Mouse (Mus musculus) midbrain, postnatal 0 days (tissue): ENCODE measurements around the gene Mbd6. TPM values are rescaled to one million over a fixed set of nuclear protein-coding genes. Genes with fewer than 3 reads are reported as not detected.

ENCODE experiments used
- ATAC-seq: fragments of 200-750 bp; cut with Nextera tagmentation; 2 replicates; pipeline ENCODE4 v1.8.0; 2017; ENCODE audit warnings: moderate number of reproducible peaks, mild to moderate bottlenecking, moderate TSS enrichment, moderate library complexity; ENCODE audit not compliant: low FRiP score
- DNase-seq: peaks from one replicate; pipeline ENCODE4 v3.0.0-alpha.2; 2015; ENCODE audit warnings: low spot score
- H3K27ac ChIP-seq: fragments of 300-500 bp; sonication (generic); 2 replicates; pipeline ENCODE4 v1.5.1; 2014; ENCODE audit warnings: low read depth, mild to moderate bottlenecking, low read length, mixed read lengths
- H3K27me3 ChIP-seq: fragments of 300-500 bp; sonication (generic); 2 replicates; pipeline ENCODE4 v1.6.1; 2014; ENCODE audit warnings: low read length, control low read depth, mixed read lengths; ENCODE audit not compliant: insufficient read depth
- H3K36me3 ChIP-seq: fragments of 300-500 bp; sonication (generic); 2 replicates; pipeline ENCODE4 v1.6.1; 2014; ENCODE audit warnings: low read length, control low read depth, mixed read lengths; ENCODE audit not compliant: insufficient read depth
- H3K4me1 ChIP-seq: fragments of 300-500 bp; sonication (generic); 2 replicates; pipeline ENCODE4 v1.6.1; 2014; ENCODE audit warnings: mild to moderate bottlenecking, control low read depth, antibody characterized with exemption, low read length, mixed read lengths; ENCODE audit not compliant: insufficient read depth
- H3K4me2 ChIP-seq: fragments of 300-500 bp; sonication (generic); 2 replicates; pipeline ENCODE4 v1.6.1; 2014; ENCODE audit warnings: low read depth, mild to moderate bottlenecking, low read length, mixed read lengths; ENCODE audit not compliant: poor library complexity, severe bottlenecking
- H3K4me3 ChIP-seq: fragments of 300-500 bp; sonication (generic); 2 replicates; pipeline ENCODE4 v1.5.1; 2014; ENCODE audit warnings: low read depth, mild to moderate bottlenecking, low read length, moderate library complexity
- H3K9ac ChIP-seq: fragments of 300-500 bp; sonication (generic); replicated peaks from 2 replicates; pipeline ENCODE4 v1.6.1; 2014; ENCODE audit warnings: mild to moderate bottlenecking, low read length, moderate library complexity, mixed read lengths; ENCODE audit not compliant: poor library complexity, severe bottlenecking
- H3K9me3 ChIP-seq: fragments of 300-500 bp; sonication (generic); 2 replicates; pipeline ENCODE4 v1.6.1; 2016; ENCODE audit warnings: low read length, control low read depth
- CTCF ChIP-seq: IDR thresholded peaks from 2 replicates; pipeline ENCODE4 v1.5.1; 2016; ENCODE audit warnings: antibody characterized with exemption, mild to moderate bottlenecking
- WGBS: fragments of 180-500 bp; shearing (Covaris S2); extraction: QIAGEN DNeasy Blood & Tissue Kit; methylation state at CpG from one replicate; pipeline ENCODE4 v1.1.7; 2014; 5-methylcytosine and 5-hydroxymethylcytosine counted together
- polyA plus RNA-seq: library from polyadenylated mRNA; unstranded; fragments of >200 nt; fragmentation: Nextera tagmentation; extraction: Ambion mirVana; gene quantifications from 2 replicates; pipeline ENCODE4 v1.2.1, GENCODE M21; 2015
- total RNA-seq: library from RNA; depleted of rRNA; stranded (reverse); fragments of >200 nt; gene quantifications from 2 replicates; pipeline ENCODE4 v1.2.3, GENCODE M21; 2014

Gene Mbd6
- total and polyA plus RNA-seq, 2 experiments from 2014 or later = 8.2 to 11.2 TPM

DNA sequence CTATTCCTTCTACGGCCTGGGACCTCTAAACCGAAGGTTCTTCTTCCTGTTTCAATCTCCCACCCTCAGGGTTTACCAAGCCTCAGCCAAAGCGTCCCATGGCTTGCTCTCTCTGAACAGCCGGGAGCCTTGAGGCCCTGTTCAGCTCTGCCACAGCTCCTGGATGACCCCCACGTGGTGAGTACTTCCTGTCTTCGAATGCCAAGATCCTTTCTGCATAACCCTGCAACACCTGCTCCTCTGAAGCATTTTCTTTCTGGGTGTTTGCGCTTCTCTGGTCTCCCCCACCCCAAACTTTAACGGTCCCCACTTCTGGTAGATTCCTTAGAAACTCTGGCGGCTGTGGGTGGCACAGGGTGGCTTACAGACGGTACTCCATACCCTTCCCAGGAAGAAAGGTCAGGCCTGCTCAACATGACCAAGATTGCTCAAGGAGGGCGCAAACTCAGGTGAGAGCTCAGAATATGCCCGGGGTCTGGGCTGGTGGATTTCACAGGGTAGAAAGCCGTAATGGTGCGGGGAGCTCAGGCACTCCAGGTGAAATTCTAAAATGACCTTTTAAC is 36.7 kb upstream of the Mbd6 start:
- DNase-seq = no peak
- Histone ChIP-seq H3K27me3 (peaks cover 61% of the 10 kb centered on the region), H3K27ac (no peak overlapping the region), H3K9me3 (no peaks in the 10 kb centered on the region), H3K4me2 (peak overlapping the region; percentile 56), H3K9ac (no peak overlapping the region), H3K4me3 (peak overlapping the region; percentile 30; the same call in 1 of the 2 replicates), H3K4me1 (peaks cover 3% of the 10 kb centered on the region; the same call in 1 of the 2 replicates), H3K36me3 (no peaks in the 10 kb centered on the region)
- no peak for TF ChIP-seq CTCF
- no peak for ATAC-seq
- WGBS = 38% methylated on average over 14 of the region's 14 CpGs

DNA sequence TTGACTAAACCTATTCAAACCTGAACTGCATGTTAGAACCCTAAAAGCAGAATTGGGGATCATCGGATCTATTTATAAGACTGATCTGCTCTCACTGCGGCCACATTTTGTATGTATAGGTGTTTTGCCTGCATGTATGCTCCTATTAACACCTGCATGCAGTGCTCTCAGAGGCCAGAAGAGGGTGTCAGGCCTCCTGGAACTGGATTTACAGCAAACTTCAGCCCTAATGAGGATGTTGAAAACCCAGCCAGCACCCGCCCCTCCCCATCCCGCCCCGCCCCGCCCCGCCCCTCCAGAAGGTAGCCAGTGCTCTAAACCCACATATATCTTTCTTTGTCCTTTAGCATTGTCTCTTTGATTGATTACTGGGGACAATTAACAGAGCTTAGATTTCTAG is 35.7 kb upstream of the Mbd6 start:
- H3K4me2 ChIP-seq = no peak overlapping the region
- H3K9me3 ChIP-seq = no peaks in the 10 kb centered on the region
- peak; percentile 44 for DNase-seq
- peaks cover 3% of the 10 kb centered on the region; the same call in 1 of the 2 replicates for H3K4me1 ChIP-seq
- no peaks in the 10 kb centered on the region for H3K36me3 ChIP-seq
- H3K9ac ChIP-seq = no peak overlapping the region
- WGBS = 14% methylated on average over 7 of the region's 7 CpGs
- H3K27ac ChIP-seq = no peak overlapping the region
- no peak overlapping the region for H3K4me3 ChIP-seq
- ATAC-seq = no peak
- H3K27me3 ChIP-seq = peaks cover 56% of the 10 kb centered on the region
- peak; percentile 58 for TF ChIP-seq CTCF

DNA sequence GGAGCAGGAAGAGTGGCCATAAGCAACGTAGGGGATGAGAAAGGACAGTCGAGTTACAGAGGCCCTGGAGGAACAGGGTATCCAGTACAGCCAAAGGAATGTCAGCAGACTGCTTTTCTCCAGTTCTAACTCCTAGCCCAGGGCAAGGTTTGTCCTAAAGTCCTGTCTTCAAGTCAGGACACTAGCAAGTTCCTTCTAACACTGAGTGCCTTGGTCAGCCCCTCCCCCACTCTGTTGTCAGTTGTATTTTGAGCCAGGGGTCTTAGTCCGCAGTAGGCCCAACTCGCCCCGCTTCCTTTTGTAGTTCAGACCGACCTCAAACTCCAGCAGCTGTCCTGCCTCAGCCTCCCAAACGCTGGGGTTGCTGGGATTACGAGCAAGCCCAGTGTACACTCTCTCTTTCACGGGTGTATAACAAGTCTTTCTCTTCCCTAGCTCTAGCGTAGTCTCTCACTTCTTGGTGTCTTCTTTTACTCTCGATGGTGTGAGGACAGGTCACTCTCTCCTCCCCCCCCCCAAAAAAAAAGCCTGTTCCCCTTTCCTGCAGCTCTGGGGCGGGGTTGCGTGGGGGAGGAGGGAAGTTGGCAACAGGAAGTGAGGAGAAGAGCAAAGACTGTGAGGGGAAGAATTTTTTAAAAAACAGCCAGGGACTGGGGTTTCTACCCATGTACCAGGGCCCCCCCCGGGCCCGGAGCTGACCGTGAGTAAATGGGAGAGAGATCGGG is 34.5 kb upstream of the Mbd6 start:
- no peak for DNase-seq
- no peak overlapping the region for H3K4me2 ChIP-seq
- H3K4me1 ChIP-seq = peaks cover 3% of the 10 kb centered on the region; the same call in 1 of the 2 replicates
- H3K9ac ChIP-seq = no peak overlapping the region
- no peaks in the 10 kb centered on the region for H3K36me3 ChIP-seq
- no peak overlapping the region for H3K4me3 ChIP-seq
- TF ChIP-seq CTCF = no peak
- peaks cover 44% of the 10 kb centered on the region for H3K27me3 ChIP-seq
- no peak overlapping the region for H3K27ac ChIP-seq
- 81% methylated on average over 17 of the region's 17 CpGs for WGBS
- no peak for ATAC-seq
- no peaks in the 10 kb centered on the region for H3K9me3 ChIP-seq

DNA sequence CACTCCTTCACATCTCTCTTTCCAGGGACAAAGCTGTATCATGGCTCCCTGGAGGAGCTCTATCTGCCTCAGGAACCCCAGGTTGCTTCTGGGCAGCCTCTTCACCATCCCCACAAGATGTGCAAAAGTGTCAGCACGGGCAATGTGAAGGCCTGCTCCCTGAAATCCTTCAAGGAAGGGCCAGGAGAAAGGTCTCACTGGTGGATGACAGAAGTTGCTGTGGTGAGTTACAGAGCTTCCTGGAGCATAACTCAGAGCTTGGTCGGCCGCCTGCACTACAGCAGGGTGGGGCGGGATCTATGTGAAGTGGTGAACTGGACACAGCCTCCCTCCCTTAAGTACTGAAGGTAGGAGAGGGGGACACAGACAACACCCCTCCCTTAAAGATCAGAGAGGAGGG is 33.9 kb upstream of the Mbd6 start:
- no peak for TF ChIP-seq CTCF
- Histone ChIP-seq H3K9me3 (no peaks in the 10 kb centered on the region), H3K4me1 (peaks cover 3% of the 10 kb centered on the region; the same call in 1 of the 2 replicates), H3K9ac (no peak overlapping the region), H3K27ac (no peak overlapping the region), H3K4me3 (no peak overlapping the region), H3K36me3 (no peaks in the 10 kb centered on the region), H3K4me2 (no peak overlapping the region), H3K27me3 (peaks cover 40% of the 10 kb centered on the region)
- no peak for ATAC-seq
- WGBS = 82% methylated on average over 4 of the region's 4 CpGs
- DNase-seq = no peak

DNA sequence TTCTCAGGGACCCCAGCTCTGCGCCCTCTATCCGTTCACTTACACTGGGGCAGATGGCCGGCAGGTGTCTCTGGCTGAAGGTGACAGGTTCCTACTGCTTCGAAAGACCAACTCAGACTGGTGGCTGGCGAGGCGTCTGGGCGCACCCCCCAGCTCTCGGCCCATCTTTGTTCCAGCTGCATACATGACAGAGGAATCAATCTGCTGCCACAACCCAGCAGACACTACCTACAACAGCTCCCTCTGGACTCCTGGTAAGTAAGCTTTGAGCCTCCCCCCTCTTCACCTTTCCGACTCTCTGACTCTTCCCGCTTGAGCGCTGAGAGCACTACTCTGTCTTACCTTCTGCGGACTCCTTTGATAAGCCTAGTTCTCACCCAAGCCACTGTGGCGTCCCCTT is 33.4 kb upstream of the Mbd6 start:
- DNase-seq = no peak
- no peak for TF ChIP-seq CTCF
- Histone ChIP-seq H3K27ac (no peak overlapping the region), H3K9ac (no peak overlapping the region), H3K27me3 (peaks cover 35% of the 10 kb centered on the region), H3K4me1 (peaks cover 3% of the 10 kb centered on the region; the same call in 1 of the 2 replicates), H3K4me2 (no peak overlapping the region), H3K36me3 (no peaks in the 10 kb centered on the region), H3K4me3 (no peak overlapping the region), H3K9me3 (no peaks in the 10 kb centered on the region)
- WGBS = 80% methylated on average over 13 of the region's 13 CpGs
- ATAC-seq = no peak

DNA sequence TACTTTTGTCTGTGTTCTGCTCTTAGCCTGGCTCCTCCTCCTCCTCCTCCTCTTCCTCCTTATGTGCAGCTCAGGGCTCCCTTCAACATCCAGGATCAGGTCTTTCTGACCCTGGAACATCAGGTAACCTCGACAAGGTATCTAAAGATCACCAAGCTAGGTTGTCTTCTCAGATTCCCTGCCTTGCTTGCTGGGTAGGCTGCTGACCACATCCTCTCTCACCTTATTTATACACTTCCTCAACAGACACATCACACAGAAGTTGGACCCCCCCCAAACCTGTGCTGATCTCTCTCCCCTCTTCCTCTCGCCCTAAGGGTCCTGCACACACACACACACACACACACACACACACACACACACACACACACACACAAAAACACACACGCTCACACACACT is 32.8 kb upstream of the Mbd6 start, which contains the start of gene Arhgap9:
TSS of gene Arhgap9 (plus strand) at position 344 of the 400 bp plus-strand sequence.
- ATAC-seq = no peak
- WGBS = 77% methylated on average over 3 of the region's 3 CpGs
- H3K27ac ChIP-seq = no peak within 1 kb of the TSS

More for the DNA sequence above, 32.8 kb upstream of the Mbd6 start, which contains the start of gene Arhgap9:
- no peaks in the 10 kb centered on the region for H3K9me3 ChIP-seq
- TF ChIP-seq CTCF = no peak
- DNase-seq = no peak
- H3K4me3 ChIP-seq = no peak within 1 kb of the TSS
- H3K9ac ChIP-seq = no peak within 1 kb of the TSS
- H3K4me1 ChIP-seq = peaks cover under 1% of the 10 kb centered on the region; the same call in 1 of the 2 replicates
- peaks cover 32% of the 10 kb centered on the region for H3K27me3 ChIP-seq
- no peaks in the 10 kb centered on the region for H3K36me3 ChIP-seq
- H3K4me2 ChIP-seq = no peak within 1 kb of the TSS
